Mouse (Mus musculus): ENCODE measurements around the gene Sowahc.

The Sowahc gene

DNA sequence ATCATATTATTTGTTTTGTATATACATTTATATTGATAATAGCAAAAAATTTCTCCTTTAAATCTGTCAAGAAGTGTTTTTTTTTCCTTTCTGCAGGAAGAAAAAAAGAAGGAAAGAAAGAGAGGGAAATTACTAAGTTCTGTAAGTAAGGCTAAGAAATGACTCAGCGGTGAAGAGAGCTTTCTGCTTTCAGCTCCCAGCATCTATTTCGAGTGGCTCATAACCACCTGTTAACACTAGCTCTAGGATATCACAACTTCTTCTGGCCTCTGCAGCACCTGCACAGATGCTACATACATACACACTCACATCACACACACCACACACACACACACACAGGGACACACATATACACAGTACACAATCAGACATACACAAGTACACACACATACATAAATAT, 34.8 kb downstream of the Sowahc start:
- DNase-seq, result no peak

DNA sequence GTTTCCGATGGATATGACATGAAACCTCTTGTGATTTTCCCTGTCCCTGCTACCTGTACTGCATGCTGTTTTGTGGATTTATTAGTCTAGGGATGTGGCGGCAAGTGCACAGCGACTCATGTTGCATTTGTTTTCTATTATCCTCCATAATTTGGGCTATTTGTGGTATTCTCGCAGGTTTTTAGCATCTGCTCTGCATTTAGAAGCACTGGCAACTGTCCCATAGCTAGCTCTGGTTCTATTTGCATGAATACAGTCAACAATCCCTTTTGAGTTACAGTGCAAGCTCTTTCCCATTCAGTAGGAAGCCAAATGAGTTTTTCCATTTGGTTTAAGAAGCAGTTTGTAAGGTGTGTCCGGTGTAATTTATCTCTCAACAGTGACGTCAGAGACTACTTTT, 37.8 kb downstream of the Sowahc start:
- DNase-seq, result peak; percentile 4

DNA sequence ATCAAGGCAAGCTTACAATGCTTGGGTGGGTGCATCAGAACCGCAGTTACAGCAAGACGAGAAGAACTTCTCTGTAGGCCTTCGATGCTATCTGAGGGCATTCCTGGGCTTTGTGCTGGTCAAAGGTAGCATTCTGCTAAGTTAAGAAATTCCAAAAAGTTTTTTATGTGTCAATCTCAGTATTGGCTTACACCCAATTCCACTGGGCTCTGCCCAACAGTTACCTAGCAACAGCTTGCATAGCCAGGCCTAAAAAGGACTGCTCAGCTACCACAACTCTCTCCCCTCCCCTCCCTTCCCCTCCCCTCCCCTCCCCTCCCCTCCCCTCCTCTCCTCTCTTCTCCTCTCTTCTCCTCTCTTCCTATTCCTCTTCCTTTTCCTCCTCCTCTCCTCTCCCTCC, 39.9 kb downstream of the Sowahc start:
- no peak for DNase-seq

DNA sequence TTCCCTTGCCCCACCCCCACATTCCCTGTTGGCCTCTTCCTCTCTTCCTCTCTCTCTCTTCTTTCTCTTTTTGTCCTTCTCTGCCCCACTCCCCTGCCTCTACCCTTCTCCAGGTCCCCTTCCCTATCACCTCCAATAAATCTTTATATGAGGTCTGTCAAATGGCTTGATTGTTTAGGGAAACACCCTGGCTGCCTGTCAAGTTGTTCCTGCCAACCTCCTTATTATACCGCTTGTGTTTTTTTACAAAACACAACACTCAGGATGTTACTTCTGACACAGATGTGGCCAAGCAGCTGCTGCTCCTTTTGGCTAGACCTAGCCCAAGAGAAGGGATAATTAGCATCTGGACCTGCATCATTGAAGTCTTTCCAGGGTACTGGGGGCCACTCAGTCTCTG, 40.3 kb downstream of the Sowahc start:
- no peak for DNase-seq

DNA sequence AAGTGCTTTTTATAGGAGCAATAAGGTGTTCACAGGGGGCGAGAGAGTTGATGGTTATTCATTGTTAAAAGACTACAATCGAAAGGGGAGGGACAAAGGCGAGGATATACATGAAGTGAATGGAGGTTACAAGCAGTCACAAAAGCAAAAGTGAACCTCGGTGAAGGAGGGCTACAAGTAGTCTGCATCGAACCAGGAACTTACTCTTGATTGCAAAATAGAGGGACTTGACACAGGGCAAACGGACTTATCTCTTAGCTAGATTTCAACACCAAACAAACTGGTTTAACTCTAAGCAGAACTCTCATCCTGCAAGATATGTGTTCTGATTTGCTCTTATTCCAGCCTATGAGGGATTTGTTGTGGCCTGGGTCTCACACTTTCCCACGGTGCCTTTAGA, 41.2 kb downstream of the Sowahc start:
- no peak for DNase-seq

DNA sequence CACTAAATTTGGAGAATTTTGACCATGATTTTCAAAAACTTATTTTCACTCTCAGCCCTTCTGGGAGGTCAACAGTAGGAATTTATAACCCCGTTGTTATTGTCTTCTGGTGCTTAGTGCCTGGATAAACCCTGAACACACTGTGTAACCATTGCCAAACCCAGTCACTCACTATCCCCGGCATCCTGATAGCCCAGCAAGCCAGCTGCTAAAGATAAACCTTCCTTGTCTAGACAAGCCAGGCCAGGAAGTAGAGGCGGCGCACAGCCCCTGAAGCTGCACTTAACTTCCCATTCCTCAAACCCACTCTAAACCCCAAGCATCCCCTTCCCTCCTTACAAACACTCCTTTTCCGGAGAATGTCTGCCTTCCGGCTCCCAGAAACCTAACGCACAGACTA, 43.3 kb downstream of the Sowahc start:
- no peak for DNase-seq

DNA sequence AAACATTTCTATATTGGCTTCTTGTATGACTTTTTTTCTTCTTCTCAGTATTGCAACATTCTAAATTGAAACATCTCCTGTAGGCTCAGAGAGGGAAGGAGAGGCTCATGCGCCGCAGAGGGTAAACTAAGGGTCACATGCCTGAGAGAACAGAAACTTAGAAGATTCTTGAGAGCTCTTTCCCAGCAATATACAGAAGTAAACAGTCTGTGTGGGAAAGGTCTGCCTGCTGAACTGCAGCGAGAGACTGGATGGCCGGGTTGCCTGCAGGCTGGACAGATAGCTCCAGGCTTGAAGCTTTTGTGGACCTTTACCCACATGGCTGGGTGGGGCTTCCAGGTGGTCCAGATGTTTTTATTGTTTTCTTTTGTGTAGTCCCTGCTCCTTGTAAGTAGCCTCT, 43.9 kb downstream of the Sowahc start:
- DNase-seq, result no peak

DNA sequence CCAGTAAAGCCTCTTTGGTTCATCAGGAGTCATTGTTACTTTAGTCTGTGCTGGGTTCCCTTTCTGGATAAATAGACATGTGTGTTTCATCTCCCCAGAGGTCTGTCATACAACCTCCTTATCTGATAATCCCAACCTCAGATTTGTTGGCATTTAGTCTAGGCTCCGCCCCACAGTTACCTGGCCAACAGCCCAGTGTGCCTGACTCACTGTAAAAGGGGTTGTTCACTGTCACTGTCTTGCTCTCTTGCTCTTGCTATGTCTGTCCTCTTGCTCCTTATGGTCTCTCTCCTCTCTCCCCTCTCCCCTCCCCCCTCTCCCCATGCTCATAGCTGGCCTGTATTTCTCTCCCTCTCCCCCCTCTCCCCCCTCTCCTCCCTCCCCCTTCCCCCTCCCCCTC, 44.3 kb downstream of the Sowahc start:
- no peak for DNase-seq

DNA sequence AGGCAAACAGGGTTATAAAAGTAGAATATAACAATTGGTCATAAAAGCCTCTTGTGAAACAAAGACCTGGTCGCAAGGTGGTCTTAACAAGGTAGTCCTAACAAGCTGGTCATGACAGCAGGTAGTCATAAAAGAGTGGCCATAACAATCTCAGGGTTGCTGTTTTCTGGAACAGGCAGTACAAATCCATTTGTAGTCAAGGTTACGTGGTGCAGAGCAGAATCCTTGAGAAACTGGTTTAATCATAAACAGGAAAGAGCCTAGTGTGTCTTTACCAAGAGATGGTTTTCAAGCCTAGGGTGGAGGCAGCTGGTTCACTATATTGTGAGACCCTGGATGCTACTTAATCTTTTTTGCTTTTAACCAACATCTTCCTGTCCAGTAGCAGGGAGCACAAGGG, 45.5 kb downstream of the Sowahc start:
- no peak for DNase-seq

DNA sequence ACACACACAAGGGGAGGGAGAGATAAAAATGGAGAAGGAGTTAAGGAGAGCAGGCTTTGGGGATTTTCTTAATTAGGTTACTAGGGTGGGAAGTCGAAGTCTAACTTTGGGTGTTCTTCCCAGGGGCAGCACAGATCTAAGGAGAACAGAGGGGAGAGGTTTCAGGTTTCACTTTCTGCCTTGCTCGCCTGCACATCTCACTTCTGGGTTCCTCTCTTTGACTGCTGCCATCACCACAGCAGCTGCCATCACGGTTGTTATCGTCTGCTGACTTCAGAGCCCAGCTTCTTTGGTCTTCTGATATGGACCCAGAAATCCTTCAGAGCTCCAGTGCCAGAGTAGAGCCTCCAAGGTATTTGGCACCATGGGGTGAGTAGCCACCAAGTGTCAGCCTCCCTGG, 46.4 kb downstream of the Sowahc start:
- DNase-seq, result no peak

DNA sequence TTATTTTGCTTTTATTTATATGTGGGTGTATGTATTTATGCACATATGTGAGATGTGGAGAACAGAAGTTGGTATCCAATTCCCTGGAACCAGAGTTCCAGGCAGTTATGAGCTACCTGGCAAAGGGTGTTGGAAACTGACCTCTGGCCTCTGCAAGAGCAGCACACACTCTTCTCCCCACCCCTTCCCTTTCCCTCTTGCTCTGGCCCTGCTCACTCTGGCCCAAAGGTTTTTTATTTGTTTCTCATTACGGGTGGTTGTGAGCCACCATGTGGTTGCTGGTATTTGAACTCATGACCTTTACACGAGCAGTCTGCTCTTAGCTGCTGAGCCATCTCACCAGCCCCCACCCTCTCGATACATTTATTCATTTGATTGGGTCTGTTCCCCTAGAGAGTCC, 47.0 kb downstream of the Sowahc start:
- no peak for DNase-seq

DNA sequence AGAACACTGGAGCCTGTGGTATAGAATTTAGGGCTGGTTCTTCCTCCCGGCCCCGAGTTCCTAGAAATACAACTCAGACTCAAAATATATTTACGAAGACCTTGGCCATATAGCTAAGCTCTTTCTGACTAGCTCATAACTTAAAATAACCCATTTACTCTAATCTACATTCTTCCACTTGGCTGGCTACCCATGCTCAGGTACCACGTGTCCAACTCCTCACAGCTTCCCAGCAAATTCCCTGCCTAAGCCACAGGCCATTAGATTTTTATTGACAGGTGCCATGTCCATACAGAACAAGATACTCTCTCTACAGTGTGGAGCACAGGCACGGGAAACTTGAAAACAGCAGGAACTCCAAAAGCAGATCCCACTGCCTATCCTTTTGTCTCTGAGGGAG, 54.0 kb downstream of the Sowahc start:
- DNase-seq, result no peak

All from right cerebral cortex, adult 18-20 months (tissue).